Mouse (Mus musculus): Measurements from ENCODE around the gene Sorbs2. TPM values are rescaled to one million over a fixed set of nuclear protein-coding genes. Genes with fewer than 3 reads are reported as not detected.
A peak's percentile ranks its signal among the peaks of the same experiment; 100 is the strongest.
"Not testable (repeated sequence)": the region's sequence is repeated elsewhere in the genome, so short reads cannot be mapped to it uniquely, and the experiment has no call there.

Sorbs2 gene
- total RNA-seq, 2 experiments from 2014 or later = 476 to 536 TPM

GRCm38 (mm10) chr8:45796331-45796740, 288.7 kb downstream of the Sorbs2 start:
- intact Hi-C loops (cut with DNase I) = loop anchor here (5.0 kb wide), 1 partner anchor 141 kb away; no protein-coding TSS in a partner anchor
- peak; percentile 42 to 65 for DNase-seq

GRCm38 (mm10) chr8:45799517-45799916, 291.9 kb downstream of the Sorbs2 start:
- intact Hi-C loops (cut with DNase I) = loop anchor here (5.0 kb wide), 1 partner anchor 138 kb away; no protein-coding TSS in a partner anchor

GRCm38 (mm10) chr8:45808597-45808996, 301.0 kb downstream of the Sorbs2 start:
- DNase-seq = no peak
- intact Hi-C loops (cut with DNase I) = no loop called here

More at GRCm38 (mm10) chr8:45799517-45799916, 291.9 kb downstream of the Sorbs2 start:
- no peak for DNase-seq

- peak; percentile 70 to 75 for DNase-seq
- intact Hi-C loops (cut with DNase I) = loop anchor here (1.0 to 2.0 kb wide), 2 partner anchors 68 to 117 kb away; partner anchors contain the start of genes Ccdc110 and Pdlim3
These were observed 309.3 kb downstream of the Sorbs2 start for GRCm38 (mm10) chr8:45816765-45817426.

- intact Hi-C loops (cut with DNase I) = no loop called here
- DNase-seq = no peak
These were observed 314.1 kb downstream of the Sorbs2 start for GRCm38 (mm10) chr8:45821650-45822049.

- intact Hi-C loops (cut with DNase I) = no loop called here
- no peak for DNase-seq
These were observed 322.5 kb downstream of the Sorbs2 start for GRCm38 (mm10) chr8:45829985-45830548.

GRCm38 (mm10) chr8:45833896-45834295, 326.3 kb downstream of the Sorbs2 start:
- no peak for DNase-seq
- intact Hi-C loops (cut with DNase I) = no loop called here

- intact Hi-C loops (cut with DNase I) = no loop called here
- no peak for DNase-seq
These were observed 335.7 kb downstream of the Sorbs2 start for GRCm38 (mm10) chr8:45843306-45843705.

- intact Hi-C loops (cut with DNase I) = loop anchor here (2.0 kb wide), 1 partner anchor 41 kb away; the partner anchor contains the start of gene Pdlim3
- peak; percentile 39 to 46 for DNase-seq
These were observed 336.7 kb downstream of the Sorbs2 start for GRCm38 (mm10) chr8:45844097-45844885.

- intact Hi-C loops (cut with DNase I) = loop anchor here (2.0 kb wide), 1 partner anchor 40 kb away; the partner anchor contains the start of gene Pdlim3
- peak; percentile 19 to 29 for DNase-seq
These were observed 337.4 kb downstream of the Sorbs2 start for GRCm38 (mm10) chr8:45844911-45845481.

GRCm38 (mm10) chr8:45845906-45846305, 338.3 kb downstream of the Sorbs2 start:
- intact Hi-C loops (cut with DNase I) = loop anchor here (2.0 kb wide), 1 partner anchor 39 kb away; the partner anchor contains the start of gene Pdlim3
- DNase-seq = no peak

- intact Hi-C loops (cut with DNase I) = no loop called here
These were observed 347.5 kb downstream of the Sorbs2 start for GRCm38 (mm10) chr8:45855118-45855517.

GRCm38 (mm10) chr8:45857734-45858133, 350.1 kb downstream of the Sorbs2 start:
- intact Hi-C loops (cut with DNase I) = no loop called here
- DNase-seq = no peak

More at GRCm38 (mm10) chr8:45855118-45855517, 347.5 kb downstream of the Sorbs2 start:
- no peak for DNase-seq

- no peak for DNase-seq
- intact Hi-C loops (cut with DNase I) = no loop called here
These were observed 350.8 kb downstream of the Sorbs2 start for GRCm38 (mm10) chr8:45858391-45858790.

GRCm38 (mm10) chr8:45871587-45871986, 364.0 kb downstream of the Sorbs2 start:
- DNase-seq; intact Hi-C loops (cut with DNase I): not testable (repeated sequence)

- peak; percentile 70 to 77 for DNase-seq
- intact Hi-C loops (cut with DNase I) = no loop called here
These were observed 364.5 kb downstream of the Sorbs2 start for GRCm38 (mm10) chr8:45872077-45872476.

GRCm38 (mm10) chr8:45874945-45875626, 367.5 kb downstream of the Sorbs2 start:
- DNase-seq = peak; percentile 93 to 94
- intact Hi-C loops (cut with DNase I) = no loop called here

- no peak for DNase-seq
- intact Hi-C loops (cut with DNase I) = no loop called here
These were observed 368.8 kb downstream of the Sorbs2 start for GRCm38 (mm10) chr8:45876397-45876796.
